Mouse (Mus musculus): ENCODE results near the gene Tmem44. TPM values are rescaled to one million over a fixed set of nuclear protein-coding genes. Genes with fewer than 3 reads are reported as not detected.

Tmem44 gene
- polyA plus RNA-seq, 1 experiment, result 1.1 TPM

DNA sequence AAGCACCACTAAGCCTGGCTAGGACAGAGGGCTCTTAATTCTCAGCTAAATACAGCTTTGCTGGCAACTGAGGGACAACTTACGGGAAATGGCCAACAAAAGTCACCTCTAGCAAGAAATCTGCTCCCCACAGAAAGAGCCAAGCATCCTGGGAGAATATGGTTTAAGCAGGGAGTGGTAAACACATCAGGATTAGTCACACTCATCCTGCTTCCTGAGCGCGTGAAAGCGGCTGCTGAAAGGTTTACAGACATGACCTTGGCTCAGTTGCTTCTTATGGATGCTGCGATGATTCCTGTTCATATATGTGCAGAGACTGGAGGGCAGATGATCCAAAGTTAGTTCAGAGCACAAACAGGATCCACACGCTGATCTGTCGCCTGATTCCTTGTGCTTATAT, 50.4 kb downstream of the Tmem44 start:
- H3K79me3 ChIP-seq (ENCODE audit: low read depth), result no peaks in the 10 kb centered on the region
- no peaks in the 10 kb centered on the region for H3K27me3 ChIP-seq (ENCODE audit: control insufficient read depth, insufficient read depth, insufficient read length)
- H3K4me3 ChIP-seq (ENCODE audit: insufficient read depth, poor library complexity, severe bottlenecking), result no peak overlapping the region
- TF ChIP-seq CTCF (IDR thresholded peaks at IDR 0.05; ENCODE audit: control insufficient read depth, insufficient read depth, insufficient read length), result no peak
- TF ChIP-seq MYOD1 (IDR thresholded peaks at IDR 0.05; ENCODE audit: control insufficient read depth, insufficient read length, low read depth), result peak; percentile 38
- TF ChIP-seq CEBPB (IDR thresholded peaks at IDR 0.05; ENCODE audit: low read depth), result no peak
- TF ChIP-seq MAX (IDR thresholded peaks at IDR 0.05), result peak; percentile 63
- TF ChIP-seq USF1 (IDR thresholded peaks at IDR 0.05; ENCODE audit: low read depth), result no peak
- TF ChIP-seq FOSL1 (IDR thresholded peaks at IDR 0.05; ENCODE audit: insufficient read depth, low read length, poor library complexity, severe bottlenecking), result peak; percentile 13
- no peak for TF ChIP-seq MYOG (IDR thresholded peaks at IDR 0.05; ENCODE audit: control insufficient read depth, extremely low read depth, insufficient read length)
- H3K79me2 ChIP-seq (ENCODE audit: control insufficient read depth, insufficient read depth), result no peaks in the 10 kb centered on the region
- no peaks in the 10 kb centered on the region for H3K36me3 ChIP-seq (ENCODE audit: control insufficient read depth, insufficient read depth)
- H3ac ChIP-seq (ENCODE audit: control insufficient read depth, insufficient read length, low read depth), result peak overlapping the region; percentile 31

DNA sequence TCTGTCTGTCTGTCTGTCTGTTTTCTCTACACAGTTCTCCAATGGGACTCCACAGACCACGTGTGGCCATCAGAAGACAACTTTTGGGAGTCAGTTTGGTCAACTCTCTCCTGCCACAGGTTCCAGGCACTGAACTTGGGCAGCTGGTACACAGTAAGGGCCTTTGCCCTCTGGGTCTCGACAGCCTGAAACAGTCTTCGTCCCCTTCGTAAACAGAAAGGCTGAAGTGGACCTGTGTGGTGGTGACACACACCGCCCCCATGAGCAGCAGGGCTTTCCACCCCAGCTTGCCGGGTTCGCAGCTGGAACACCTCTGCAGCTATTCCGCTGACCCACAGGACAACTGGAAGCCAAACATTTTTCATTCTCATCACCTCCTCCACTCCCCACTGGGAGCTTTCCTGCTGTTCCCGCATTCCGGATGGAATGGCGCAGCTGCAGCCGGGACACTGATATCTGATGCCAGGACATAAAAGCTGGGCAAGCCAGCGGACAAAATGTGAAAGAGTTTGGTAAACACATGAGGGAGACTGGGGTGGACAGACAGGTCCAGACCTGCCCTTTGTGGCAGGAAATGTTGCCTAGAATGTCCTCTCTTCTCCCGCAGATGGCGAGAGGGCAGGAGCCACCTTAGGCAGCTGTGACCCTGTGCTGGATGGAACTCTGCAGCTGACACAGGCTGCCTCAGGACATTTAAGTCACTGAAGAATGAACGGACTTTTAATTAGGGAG, 51.4 kb downstream of the Tmem44 start:
- no peak overlapping the region for H3K4me3 ChIP-seq (ENCODE audit: insufficient read depth, poor library complexity, severe bottlenecking)
- peak overlapping the region; percentile 49 for H3ac ChIP-seq (ENCODE audit: control insufficient read depth, insufficient read length, low read depth)
- TF ChIP-seq CEBPB (IDR thresholded peaks at IDR 0.05; ENCODE audit: low read depth) (no peak), MYOG (IDR thresholded peaks at IDR 0.05; ENCODE audit: control insufficient read depth, extremely low read depth, insufficient read length) (no peak), USF1 (IDR thresholded peaks at IDR 0.05; ENCODE audit: low read depth) (no peak), CTCF (IDR thresholded peaks at IDR 0.05; ENCODE audit: control insufficient read depth, insufficient read depth, insufficient read length) (no peak), FOSL1 (IDR thresholded peaks at IDR 0.05; ENCODE audit: insufficient read depth, low read length, poor library complexity, severe bottlenecking) (no peak), MAX (IDR thresholded peaks at IDR 0.05) (no peak), MYOD1 (IDR thresholded peaks at IDR 0.05; ENCODE audit: control insufficient read depth, insufficient read length, low read depth) (peak; percentile 89)
- no peaks in the 10 kb centered on the region for H3K79me2 ChIP-seq (ENCODE audit: control insufficient read depth, insufficient read depth)
- no peaks in the 10 kb centered on the region for H3K36me3 ChIP-seq (ENCODE audit: control insufficient read depth, insufficient read depth)
- H3K27me3 ChIP-seq (ENCODE audit: control insufficient read depth, insufficient read depth, insufficient read length), result no peaks in the 10 kb centered on the region
- H3K79me3 ChIP-seq (ENCODE audit: low read depth), result no peaks in the 10 kb centered on the region

GRCm38 (mm10) chr16:30497307-30497706, 53.3 kb downstream of the Tmem44 start:
- Histone ChIP-seq H3K79me3 (ENCODE audit: low read depth) (no peaks in the 10 kb centered on the region), H3K79me2 (ENCODE audit: control insufficient read depth, insufficient read depth) (no peaks in the 10 kb centered on the region), H3K27me3 (ENCODE audit: control insufficient read depth, insufficient read depth, insufficient read length) (no peaks in the 10 kb centered on the region), H3K4me3 (ENCODE audit: insufficient read depth, poor library complexity, severe bottlenecking) (no peak overlapping the region), H3ac (ENCODE audit: control insufficient read depth, insufficient read length, low read depth) (no peak overlapping the region), H3K36me3 (ENCODE audit: control insufficient read depth, insufficient read depth) (no peaks in the 10 kb centered on the region)
- TF ChIP-seq CEBPB (IDR thresholded peaks at IDR 0.05; ENCODE audit: low read depth) (no peak), CTCF (IDR thresholded peaks at IDR 0.05; ENCODE audit: control insufficient read depth, insufficient read depth, insufficient read length) (no peak), MAX (IDR thresholded peaks at IDR 0.05) (no peak), USF1 (IDR thresholded peaks at IDR 0.05; ENCODE audit: low read depth) (no peak), MYOG (IDR thresholded peaks at IDR 0.05; ENCODE audit: control insufficient read depth, extremely low read depth, insufficient read length) (no peak), MYOD1 (IDR thresholded peaks at IDR 0.05; ENCODE audit: control insufficient read depth, insufficient read length, low read depth) (no peak), FOSL1 (IDR thresholded peaks at IDR 0.05; ENCODE audit: insufficient read depth, low read length, poor library complexity, severe bottlenecking) (no peak)

DNA sequence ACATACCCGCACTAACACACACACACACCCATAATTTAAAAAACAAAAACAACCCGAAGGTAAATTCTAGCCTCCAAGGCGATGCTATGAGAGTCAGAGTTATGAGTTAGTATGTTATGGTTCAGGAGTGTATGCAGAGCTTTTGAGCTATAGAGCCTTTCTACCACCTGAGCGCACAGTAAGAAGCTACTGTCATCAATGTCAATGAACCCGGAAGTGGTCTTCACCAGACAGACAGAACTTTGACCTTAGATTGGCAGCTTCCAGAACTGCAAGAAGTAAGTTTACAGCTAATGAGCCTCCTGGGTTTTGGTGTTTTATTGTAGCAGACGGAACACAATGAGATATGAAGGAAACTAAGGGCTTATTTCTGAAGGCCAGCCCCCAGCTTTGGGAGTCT, 55.8 kb downstream of the Tmem44 start:
- no peaks in the 10 kb centered on the region for H3K27me3 ChIP-seq (ENCODE audit: control insufficient read depth, insufficient read depth, insufficient read length)
- H3K79me2 ChIP-seq (ENCODE audit: control insufficient read depth, insufficient read depth), result no peaks in the 10 kb centered on the region
- no peaks in the 10 kb centered on the region for H3K79me3 ChIP-seq (ENCODE audit: low read depth)
- TF ChIP-seq CTCF (IDR thresholded peaks at IDR 0.05; ENCODE audit: control insufficient read depth, insufficient read depth, insufficient read length) (no peak), CEBPB (IDR thresholded peaks at IDR 0.05; ENCODE audit: low read depth) (no peak), MYOG (IDR thresholded peaks at IDR 0.05; ENCODE audit: control insufficient read depth, extremely low read depth, insufficient read length) (no peak), MAX (IDR thresholded peaks at IDR 0.05) (no peak), FOSL1 (IDR thresholded peaks at IDR 0.05; ENCODE audit: insufficient read depth, low read length, poor library complexity, severe bottlenecking) (no peak), USF1 (IDR thresholded peaks at IDR 0.05; ENCODE audit: low read depth) (no peak), MYOD1 (IDR thresholded peaks at IDR 0.05; ENCODE audit: control insufficient read depth, insufficient read length, low read depth) (no peak)
- no peaks in the 10 kb centered on the region for H3K36me3 ChIP-seq (ENCODE audit: control insufficient read depth, insufficient read depth)
- H3ac ChIP-seq (ENCODE audit: control insufficient read depth, insufficient read length, low read depth), result no peak overlapping the region
- H3K4me3 ChIP-seq (ENCODE audit: insufficient read depth, poor library complexity, severe bottlenecking), result no peak overlapping the region

- Histone ChIP-seq H3K79me2 (ENCODE audit: control insufficient read depth, insufficient read depth) (no peaks in the 10 kb centered on the region), H3K36me3 (ENCODE audit: control insufficient read depth, insufficient read depth) (no peaks in the 10 kb centered on the region), H3ac (ENCODE audit: control insufficient read depth, insufficient read length, low read depth) (no peak overlapping the region), H3K27me3 (ENCODE audit: control insufficient read depth, insufficient read depth, insufficient read length) (no peaks in the 10 kb centered on the region), H3K79me3 (ENCODE audit: low read depth) (no peaks in the 10 kb centered on the region), H3K4me3 (ENCODE audit: insufficient read depth, poor library complexity, severe bottlenecking) (no peak overlapping the region)
- no peak for TF ChIP-seq MYOG (IDR thresholded peaks at IDR 0.05; ENCODE audit: control insufficient read depth, extremely low read depth, insufficient read length)
- no peak for TF ChIP-seq CEBPB (IDR thresholded peaks at IDR 0.05; ENCODE audit: low read depth)
- no peak for TF ChIP-seq USF1 (IDR thresholded peaks at IDR 0.05; ENCODE audit: low read depth)
- TF ChIP-seq MAX (IDR thresholded peaks at IDR 0.05), result no peak
These were observed 58.9 kb downstream of the Tmem44 start for GRCm38 (mm10) chr16:30491742-30492141.
